Mouse (Mus musculus) cortical plate, adult 2 months (tissue): ENCODE measurements around the gene Cactin. TPM values are rescaled to one million over a fixed set of nuclear protein-coding genes. Genes with fewer than 3 reads are reported as not detected.

Source experiments
- H3K27ac ChIP-seq: fragments of 200-500 bp; 2 replicates; pipeline ENCODE4 v1.5.1; 2012; ENCODE audit warnings: low read length, control low read depth, inconsistent platforms; ENCODE audit not compliant: insufficient read depth
- H3K4me1 ChIP-seq: fragments of 200-500 bp; 2 replicates; pipeline ENCODE4 v1.6.1; 2011; ENCODE audit warnings: low read length; ENCODE audit not compliant: control insufficient read depth, insufficient read depth
- H3K4me3 ChIP-seq: fragments of 200-500 bp; 2 replicates; pipeline ENCODE4 v1.5.1; 2011; ENCODE audit warnings: mild to moderate bottlenecking, low read length, control low read depth; ENCODE audit not compliant: insufficient read depth
- CTCF ChIP-seq: fragments of 200-500 bp; IDR thresholded peaks from 2 replicates; pipeline ENCODE4 v1.5.1; 2011; ENCODE audit warnings: mild to moderate bottlenecking, control low read depth, low read length; ENCODE audit not compliant: insufficient read depth; ENCODE audit errors: extremely low read depth
- POLR2A ChIP-seq: fragments of 200-500 bp; IDR thresholded peaks from 2 replicates; pipeline ENCODE4 v1.6.1; 2011; ENCODE audit warnings: mild to moderate bottlenecking, low read length, control low read depth; ENCODE audit not compliant: insufficient read depth; ENCODE audit errors: extremely low read depth
- polyA plus RNA-seq: library from polyadenylated mRNA; depleted of rRNA; stranded (reverse); fragments of >200 nt; gene quantifications from 2 replicates; pipeline ENCODE4 v1.2.3, GENCODE M21; 2012

The Cactin gene
- polyA plus RNA-seq, 1 experiment, result 32.2 TPM

GRCm38 (mm10) chr10:81323791-81324530 lies 3.1 kb downstream of the Cactin start:
- TF ChIP-seq CTCF (no peak), POLR2A (no peak)
- H3K4me3 ChIP-seq, result no peak overlapping the region
- no peaks in the 10 kb centered on the region for H3K4me1 ChIP-seq
- H3K27ac ChIP-seq, result no peak overlapping the region

- Histone ChIP-seq H3K4me1 (no peaks in the 10 kb centered on the region), H3K4me3 (no peak overlapping the region), H3K27ac (no peak overlapping the region)
- TF ChIP-seq POLR2A (no peak), CTCF (no peak)
Observed at GRCm38 (mm10) chr10:81325176-81325575, 4.3 kb downstream of the Cactin start.

- TF ChIP-seq POLR2A (no peak), CTCF (no peak)
- Histone ChIP-seq H3K4me3 (no peak overlapping the region), H3K27ac (no peak overlapping the region), H3K4me1 (no peaks in the 10 kb centered on the region)
Observed at GRCm38 (mm10) chr10:81325781-81326180, 4.9 kb downstream of the Cactin start.

GRCm38 (mm10) chr10:81326858-81327257 lies 6.0 kb downstream of the Cactin start:
- peak overlapping the region; percentile 74 for H3K27ac ChIP-seq
- TF ChIP-seq POLR2A (no peak), CTCF (no peak)
- H3K4me1 ChIP-seq, result no peaks in the 10 kb centered on the region
- no peak overlapping the region for H3K4me3 ChIP-seq

GRCm38 (mm10) chr10:81327959-81328358 lies 7.1 kb downstream of the Cactin start:
- no peak overlapping the region for H3K4me3 ChIP-seq
- H3K4me1 ChIP-seq, result no peaks in the 10 kb centered on the region
- TF ChIP-seq CTCF (no peak), POLR2A (no peak)
- H3K27ac ChIP-seq, result no peak overlapping the region

- no peak for TF ChIP-seq POLR2A
- no peak for TF ChIP-seq CTCF
- Histone ChIP-seq H3K4me3 (no peak within 1 kb of the TSS), H3K4me1 (no peaks in the 10 kb centered on the region), H3K27ac (no peak within 1 kb of the TSS; the same call in 1 of the 2 replicates)
Observed at GRCm38 (mm10) chr10:81328386-81328785, 7.5 kb downstream of the Cactin start, which contains the start of gene Tbxa2r. Gene Tbxa2r, plus strand, starts transcription at chr10:81328731.

- TF ChIP-seq POLR2A (no peak), CTCF (no peak)
- Histone ChIP-seq H3K4me3 (no peak overlapping the region), H3K27ac (no peak overlapping the region; the same call in 1 of the 2 replicates), H3K4me1 (no peaks in the 10 kb centered on the region)
Observed at GRCm38 (mm10) chr10:81329194-81329975, 8.5 kb downstream of the Cactin start.

- H3K4me1 ChIP-seq, result no peaks in the 10 kb centered on the region
- H3K4me3 ChIP-seq, result no peak overlapping the region
- no peak for TF ChIP-seq POLR2A
- no peak for TF ChIP-seq CTCF
- no peak overlapping the region for H3K27ac ChIP-seq
Observed at GRCm38 (mm10) chr10:81330007-81330406, 9.1 kb downstream of the Cactin start.

- H3K4me3 ChIP-seq, result no peak overlapping the region
- TF ChIP-seq POLR2A (no peak), CTCF (no peak)
- H3K4me1 ChIP-seq, result no peaks in the 10 kb centered on the region
- no peak overlapping the region for H3K27ac ChIP-seq
Observed at GRCm38 (mm10) chr10:81332277-81332676, 11.4 kb downstream of the Cactin start.

GRCm38 (mm10) chr10:81334324-81334723 lies 13.4 kb downstream of the Cactin start:
- Histone ChIP-seq H3K27ac (no peak overlapping the region), H3K4me1 (no peaks in the 10 kb centered on the region)

More at GRCm38 (mm10) chr10:81334324-81334723, 13.4 kb downstream of the Cactin start:
- TF ChIP-seq CTCF (no peak), POLR2A (no peak)
- no peak overlapping the region for H3K4me3 ChIP-seq
